Mouse (Mus musculus) CH12.LX (cell line): ENCODE measurements around the gene Zfp697. TPM values are rescaled to one million over a fixed set of nuclear protein-coding genes. Genes with fewer than 3 reads are reported as not detected.

Source experiments
- DNase-seq: peaks from one replicate; pipeline ENCODE4 v3.0.0-alpha.2; 2013; ENCODE audit errors: extremely low read depth
- H3K27ac ChIP-seq: 2 replicates; pipeline ENCODE4 v1.5.1; 2012; ENCODE audit warnings: low read depth, mild to moderate bottlenecking, control low read depth, moderate library complexity; ENCODE audit not compliant: insufficient read depth
- H3K27me3 ChIP-seq: replicated peaks from 2 replicates; pipeline ENCODE3; 2012; ENCODE audit warnings: inconsistent platforms
- H3K36me3 ChIP-seq, 2 experiments: replicated peaks in 1 of 2; 2 replicates each; pipeline versions ENCODE3 to v1.6.1; 2012; ENCODE audit warnings: inconsistent platforms in 1 of 2, low read length in 1 of 2, mild to moderate bottlenecking in 1 of 2, mixed read lengths in 1 of 2, moderate library complexity in 1 of 2; ENCODE audit not compliant: control insufficient read depth in 1 of 2, insufficient read depth in 1 of 2
- H3K4me1 ChIP-seq, 2 experiments: 2 replicates each; pipeline ENCODE4 v1.6.1; 2012; ENCODE audit warnings: inconsistent platforms in 1 of 2, moderate library complexity in 1 of 2; ENCODE audit not compliant: insufficient read depth in 2 of 2, control insufficient read depth in 1 of 2
- H3K4me2 ChIP-seq: 2 replicates; pipeline ENCODE4 v1.6.1; 2012; ENCODE audit warnings: low read depth, mild to moderate bottlenecking, control low read depth; ENCODE audit not compliant: poor library complexity, insufficient read depth, severe bottlenecking
- H3K4me3 ChIP-seq, 3 experiments: fragments of 150-350 bp in 1 of 3; sonication (generic) in 1 of 3; replicated peaks in 1 of 3; 2 replicates each; pipeline versions ENCODE3 to v1.5.1; 2011 to 2012; ENCODE audit warnings: low read depth in 2 of 3, low read length in 2 of 3, mild to moderate bottlenecking in 2 of 3, moderate library complexity in 2 of 3, control low read depth in 1 of 3, improper control_type of control experiment in 1 of 3, inconsistent platforms in 1 of 3, mixed read lengths in 1 of 3; ENCODE audit not compliant: poor library complexity in 1 of 3
- H3K79me2 ChIP-seq: replicated peaks from 2 replicates; pipeline ENCODE4 v1.6.1; 2012; ENCODE audit warnings: mild to moderate bottlenecking, moderate library complexity; ENCODE audit not compliant: control insufficient read depth, poor library complexity, insufficient read depth, severe bottlenecking; ENCODE audit errors: extremely low read depth
- H3K9ac ChIP-seq: 2 replicates; pipeline ENCODE4 v1.6.1; 2012; ENCODE audit warnings: low read depth, mild to moderate bottlenecking, control low read depth, moderate library complexity; ENCODE audit not compliant: insufficient read depth
- H3K9me3 ChIP-seq: replicated peaks from 2 replicates; pipeline ENCODE3; 2012; ENCODE audit warnings: low read length, inconsistent platforms, mixed read lengths
- CTCF ChIP-seq, 2 experiments: IDR thresholded peaks in 1 of 2; conservative IDR thresholded peaks in 1 of 2; 2 replicates each; pipeline ENCODE4 v1.5.1; 2011 to 2012; ENCODE audit warnings: low read depth in 2 of 2, low read length in 2 of 2, improper control_type of control experiment in 1 of 2, inconsistent platforms in 1 of 2, mild to moderate bottlenecking in 1 of 2, moderate library complexity in 1 of 2
- E2F4 ChIP-seq: IDR thresholded peaks from 2 replicates; pipeline ENCODE4 v1.6.1; 2011; ENCODE audit warnings: low read depth, low read length, improper control_type of control experiment; ENCODE audit not compliant: insufficient replicate concordance
- ELF1 ChIP-seq: IDR thresholded peaks from 2 replicates; pipeline ENCODE4 v1.6.1; 2014; ENCODE audit warnings: low read depth, mild to moderate bottlenecking, inconsistent platforms, low read length, improper control_type of control experiment
- EP300 ChIP-seq: IDR thresholded peaks from 2 replicates; pipeline ENCODE4 v1.6.1; 2011; ENCODE audit warnings: low read length, improper control_type of control experiment
- ETS1 ChIP-seq: conservative IDR thresholded peaks from 2 replicates; pipeline ENCODE4 v1.6.1; 2012; ENCODE audit warnings: low read depth, mild to moderate bottlenecking, inconsistent platforms, low read length, improper control_type of control experiment, moderate library complexity
- GABPA ChIP-seq: IDR thresholded peaks from 2 replicates; pipeline ENCODE4 v1.6.1; 2012; ENCODE audit warnings: low read depth, low read length, improper control_type of control experiment, inconsistent platforms; ENCODE audit not compliant: insufficient replicate concordance
- IRF4 ChIP-seq: IDR thresholded peaks from 2 replicates; pipeline ENCODE4 v1.6.1; 2014; ENCODE audit warnings: low read depth, mild to moderate bottlenecking, inconsistent platforms, low read length, improper control_type of control experiment
- KAT2A ChIP-seq: IDR thresholded peaks from 2 replicates; pipeline ENCODE4 v1.6.1; 2012; ENCODE audit warnings: low read length, improper control_type of control experiment, inconsistent platforms; ENCODE audit not compliant: insufficient replicate concordance
- MAZ ChIP-seq: IDR thresholded peaks from 2 replicates; pipeline ENCODE4 v1.6.1; 2012; ENCODE audit warnings: low read depth, mild to moderate bottlenecking, inconsistent platforms, low read length, improper control_type of control experiment, moderate library complexity
- MEF2A ChIP-seq: IDR thresholded peaks from 2 replicates; pipeline ENCODE4 v1.6.1; 2014; ENCODE audit warnings: low read depth, mild to moderate bottlenecking, inconsistent platforms, low read length, improper control_type of control experiment, borderline replicate concordance
- MYC ChIP-seq: IDR thresholded peaks from 2 replicates; pipeline ENCODE4 v1.6.1; 2011; ENCODE audit warnings: low read depth, mild to moderate bottlenecking, improper control_type of control experiment, low read length
- NRF1 ChIP-seq: IDR thresholded peaks from 2 replicates; pipeline ENCODE4 v1.6.1; 2014; ENCODE audit warnings: low read depth, mild to moderate bottlenecking, inconsistent platforms, low read length, improper control_type of control experiment, moderate library complexity
- POLR2AphosphoS2 ChIP-seq: IDR thresholded peaks from 2 replicates; pipeline ENCODE4 v1.6.1; 2011; ENCODE audit warnings: low read depth, low read length, improper control_type of control experiment
- TBP ChIP-seq: conservative IDR thresholded peaks from 2 replicates; pipeline ENCODE4 v1.6.1; 2011; ENCODE audit warnings: low read depth, low read length, improper control_type of control experiment
- USF1 ChIP-seq: IDR thresholded peaks from 2 replicates; pipeline ENCODE4 v1.6.1; 2014; ENCODE audit warnings: low read depth, mild to moderate bottlenecking, inconsistent platforms, low read length, improper control_type of control experiment
- ZC3H11A ChIP-seq: IDR thresholded peaks from 2 replicates; pipeline ENCODE4 v1.6.1; 2012; ENCODE audit warnings: low read depth, mild to moderate bottlenecking, inconsistent platforms, low read length, improper control_type of control experiment
- dilution Hi-C: fragments of 300-500 bp; cut with MboI; formaldehyde crosslinking; loops from 2 replicates; pipeline ENCODE4 v1.14.3; 2020; ENCODE audit warnings: low sequenced_read_pairs; ENCODE audit not compliant: extremely low pct_unique_long_range_greater_than_20kb, extremely low pct_ligation_motif_present
- in situ Hi-C: fragments of 300-500 bp; cut with MboI; formaldehyde crosslinking; loops from 3 replicates; pipeline ENCODE4 v1.14.3; 2019; ENCODE audit warnings: low sequenced_read_pairs, low pct_ligation_motif_present, low pct_unique_long_range_greater_than_20kb, mixed read lengths
- polyA plus RNA-seq: library from polyadenylated mRNA; unstranded; fragments of >175 nt; gene quantifications from 2 replicates; pipeline ENCODE4 v1.2.1, GENCODE M21; 2012; ENCODE audit warnings: low read depth; ENCODE audit not compliant: insufficient read length
- total RNA-seq, 2 experiments: library from RNA; depleted of rRNA; stranded (reverse); fragments of 300-350 nt in 1 of 2; fragments of >200 nt in 1 of 2; gene quantifications; 2 replicates each; pipeline ENCODE4 v1.2.3; 2012 to 2014

Zfp697 gene
- total and polyA plus RNA-seq, 3 experiments: not detected

DNA sequence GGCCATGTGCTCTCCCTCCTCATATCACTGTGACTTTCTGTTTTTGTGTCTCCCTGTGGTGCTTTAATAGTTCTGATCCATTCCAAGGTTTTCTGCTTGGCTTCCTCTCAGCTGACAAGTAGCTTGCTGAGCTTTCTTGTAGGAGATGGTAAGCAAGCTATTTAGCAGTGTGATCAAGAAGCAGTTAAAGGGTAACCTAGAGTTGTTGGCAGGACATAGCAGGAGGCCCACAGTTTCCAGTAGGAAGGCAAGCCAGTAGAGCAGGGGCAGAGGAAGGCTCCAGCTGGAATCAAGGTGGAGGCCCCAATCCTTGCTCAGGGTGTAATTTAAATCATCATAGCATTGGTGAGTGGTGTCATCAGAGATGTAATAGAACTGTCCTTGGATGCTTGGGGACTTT, 298.5 kb downstream of the Zfp697 start:
- Histone ChIP-seq H3K4me2 (no peak overlapping the region), H3K79me2 (no peaks in the 10 kb centered on the region), H3K27ac (no peak overlapping the region), H3K9ac (no peak overlapping the region), H3K9me3 (no peaks in the 10 kb centered on the region), H3K36me3 (no peaks in the 10 kb centered on the region), H3K4me1 (no peaks in the 10 kb centered on the region), H3K27me3 (peaks cover 24% of the 10 kb centered on the region), H3K4me3 (no peak overlapping the region)
- no peak for TF ChIP-seq KAT2A
- no peak for TF ChIP-seq IRF4
- no peak for TF ChIP-seq E2F4
- TF ChIP-seq MEF2A: no peak
- no peak for TF ChIP-seq ETS1
- dilution Hi-C loops: no loop called here
- in situ Hi-C loops: no loop called here
- DNase-seq: no peak

DNA sequence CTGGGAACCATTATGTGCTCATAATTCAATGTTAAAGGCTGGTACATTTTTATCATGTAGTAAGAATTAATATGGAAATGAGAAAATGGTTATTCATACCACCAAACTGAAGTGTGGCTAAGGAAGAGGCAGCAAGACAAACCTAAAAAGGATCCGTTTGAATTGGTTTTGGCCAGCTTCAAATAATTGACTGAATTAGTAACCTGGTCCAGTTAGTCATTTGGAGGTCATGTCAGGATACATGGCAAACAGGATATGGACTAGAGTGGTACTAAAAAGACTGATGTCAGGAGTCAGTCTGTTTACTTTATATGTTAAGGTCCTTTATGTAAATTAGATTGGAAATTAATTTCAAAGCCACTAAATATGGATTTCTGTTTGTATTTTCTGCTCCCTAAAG, 300.1 kb downstream of the Zfp697 start:
- in situ Hi-C loops (no loop called here), dilution Hi-C loops (no loop called here)
- TF ChIP-seq MAZ (no peak), TBP (no peak), ZC3H11A (no peak), ELF1 (no peak), NRF1 (no peak), CTCF (conservative IDR thresholded peaks at IDR 0.05 in 1 of 2, IDR thresholded peaks at IDR 0.05 in 1 of 2; ENCODE audit: low read depth in 2 of 2, low read length in 2 of 2) (no peak), E2F4 (no peak), GABPA (no peak), POLR2AphosphoS2 (no peak), KAT2A (no peak), MEF2A (no peak), MYC (no peak), EP300 (no peak), USF1 (no peak)
- Histone ChIP-seq H3K4me2 (no peak overlapping the region), H3K27me3 (peaks cover 21% of the 10 kb centered on the region), H3K4me3 (no peak overlapping the region), H3K79me2 (no peaks in the 10 kb centered on the region), H3K4me1 (no peaks in the 10 kb centered on the region), H3K9ac (no peak overlapping the region), H3K27ac (no peak overlapping the region), H3K9me3 (no peaks in the 10 kb centered on the region), H3K36me3 (no peaks in the 10 kb centered on the region)
- no peak for DNase-seq
